Mouse (Mus musculus): ENCODE data around the gene Plekhb1.

Gene Plekhb1

GRCm38 (mm10) chr7:100662231-100662630, at the start of gene Plekhb1:
Plekhb1 (minus strand) TSS chr7:100662414.
- no peak for DNase-seq (ENCODE audit: low read depth, low spot score)

- DNase-seq (ENCODE audit: low read depth, low spot score) = no peak
These were observed 44.8 kb upstream of the Plekhb1 start for GRCm38 (mm10) chr7:100706883-100707480.

- peak; percentile 94 for DNase-seq (ENCODE audit: low read depth, low spot score)
These were observed 44.1 kb upstream of the Plekhb1 start, which contains the start of gene Fam168a for GRCm38 (mm10) chr7:100706143-100706841. Fam168a (plus strand) TSS chr7:100706635.

GRCm38 (mm10) chr7:100699771-100700770, 37.9 kb upstream of the Plekhb1 start:
- no peak for DNase-seq (ENCODE audit: low read depth, low spot score)

- no peak for DNase-seq (ENCODE audit: low read depth, low spot score)
These were observed 31.0 kb upstream of the Plekhb1 start for GRCm38 (mm10) chr7:100693199-100693598.

DNA sequence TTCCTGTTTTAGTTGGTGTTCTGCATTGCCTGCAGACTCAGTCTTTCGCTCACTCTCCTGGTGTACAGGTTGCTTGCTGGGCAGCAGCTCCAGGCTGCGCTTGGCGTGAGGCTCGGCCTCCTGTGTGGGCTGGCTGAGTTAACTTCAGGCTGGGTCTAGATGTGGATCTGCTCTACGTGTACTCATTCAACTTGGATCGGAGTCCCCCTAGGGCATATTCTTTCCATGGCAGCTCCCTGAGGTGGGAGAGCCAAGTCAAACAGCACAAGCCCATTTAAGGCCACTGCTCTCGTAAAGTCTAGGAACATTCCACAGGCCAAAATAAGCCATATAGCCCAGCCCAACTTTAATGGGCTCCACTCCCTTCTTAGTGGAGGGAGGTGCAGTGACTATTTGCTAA, 26.3 kb upstream of the Plekhb1 start:
- DNase-seq (ENCODE audit: low read depth, low spot score) = no peak

DNA sequence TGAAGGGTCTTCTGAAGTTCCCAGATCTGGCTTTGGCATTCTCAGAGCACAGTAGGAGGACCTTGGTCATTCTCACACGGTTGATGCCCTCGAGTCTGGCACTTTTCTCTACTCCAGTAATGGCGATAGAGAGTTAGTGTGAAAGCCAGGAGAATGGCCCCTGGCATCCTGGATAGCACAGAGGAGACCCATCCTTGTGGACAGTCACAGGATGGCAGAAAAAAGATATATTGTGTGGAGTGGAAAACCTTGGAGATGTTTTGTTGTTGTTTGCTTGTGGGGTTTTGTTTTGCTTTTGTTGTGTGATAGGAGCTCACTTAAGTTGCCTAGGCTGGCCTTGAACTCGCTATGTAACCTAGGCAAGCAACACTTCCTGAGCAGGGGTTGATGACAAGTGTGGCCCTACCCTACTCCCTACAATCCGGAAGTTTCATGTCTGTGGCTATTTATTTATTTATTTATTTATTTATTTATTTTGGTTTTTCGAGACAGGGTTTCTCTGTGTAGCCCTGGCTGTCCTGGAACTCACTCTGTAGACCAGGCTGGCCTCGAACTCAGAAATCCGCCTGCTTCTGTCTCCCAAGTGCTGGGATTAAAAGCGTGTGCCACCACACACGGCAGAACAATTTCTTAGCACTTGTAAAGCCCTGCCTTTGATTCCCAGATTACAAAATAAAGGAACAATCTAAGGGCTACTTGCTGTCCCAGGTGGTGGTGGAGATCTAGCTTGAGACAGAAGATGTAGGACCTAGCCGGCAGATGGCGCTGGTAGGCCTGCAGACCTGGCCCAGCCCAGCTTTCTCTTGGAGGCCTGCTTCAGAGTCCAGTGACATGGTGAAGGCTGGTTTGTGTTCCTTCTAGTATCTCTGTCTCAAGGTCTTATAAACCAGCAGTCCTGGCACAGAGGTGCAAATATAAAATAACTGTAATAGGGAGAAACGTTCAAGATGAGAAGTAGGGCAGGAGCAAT, 23.1 kb upstream of the Plekhb1 start:
- no peak for DNase-seq (ENCODE audit: low read depth, low spot score)

DNA sequence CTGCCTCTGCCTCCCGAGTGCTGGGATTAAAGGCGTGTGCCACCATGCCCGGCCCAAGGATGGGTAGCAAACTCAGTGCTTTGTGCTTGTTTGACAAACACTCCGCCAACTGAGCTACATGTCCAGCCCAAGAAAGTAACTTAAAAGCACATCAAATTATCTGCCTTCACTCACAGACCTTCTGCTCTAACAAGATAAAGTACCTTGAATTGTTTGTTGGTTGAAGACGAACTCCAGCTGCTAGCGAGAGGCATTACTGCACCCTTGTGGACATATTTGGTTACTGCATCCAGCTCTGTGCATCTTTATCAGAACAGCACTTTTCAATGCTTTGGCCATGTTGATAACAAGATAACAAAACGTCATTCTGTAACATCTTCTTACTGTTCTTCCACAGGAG, 22.3 kb upstream of the Plekhb1 start:
- DNase-seq (ENCODE audit: low read depth, low spot score) = no peak

GRCm38 (mm10) chr7:100684081-100684480, 21.9 kb upstream of the Plekhb1 start:
- DNase-seq (ENCODE audit: low read depth, low spot score) = no peak

DNA sequence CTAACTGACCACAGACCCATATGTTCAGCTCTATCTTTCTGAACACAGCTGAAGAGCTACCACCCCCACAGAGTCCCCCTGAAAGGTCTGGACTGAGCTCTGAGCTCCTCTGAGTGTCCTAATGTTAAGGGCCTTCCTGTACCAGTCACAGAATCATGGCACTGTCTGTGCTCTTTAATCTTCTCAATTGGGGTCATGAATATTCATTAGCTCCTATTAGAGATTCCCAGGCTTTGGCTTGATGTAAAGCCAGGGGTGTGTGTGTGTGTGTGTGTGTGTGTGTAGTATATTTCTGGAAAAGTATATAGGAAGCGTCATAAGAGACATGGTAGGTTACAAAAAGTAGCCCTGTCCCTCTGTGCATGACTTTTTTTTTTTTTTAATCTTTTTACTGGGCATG, 21.0 kb upstream of the Plekhb1 start:
- no peak for DNase-seq (ENCODE audit: low read depth, low spot score)

- no peak for DNase-seq (ENCODE audit: low read depth, low spot score)
These were observed 18.9 kb upstream of the Plekhb1 start for GRCm38 (mm10) chr7:100681132-100681531.

DNA sequence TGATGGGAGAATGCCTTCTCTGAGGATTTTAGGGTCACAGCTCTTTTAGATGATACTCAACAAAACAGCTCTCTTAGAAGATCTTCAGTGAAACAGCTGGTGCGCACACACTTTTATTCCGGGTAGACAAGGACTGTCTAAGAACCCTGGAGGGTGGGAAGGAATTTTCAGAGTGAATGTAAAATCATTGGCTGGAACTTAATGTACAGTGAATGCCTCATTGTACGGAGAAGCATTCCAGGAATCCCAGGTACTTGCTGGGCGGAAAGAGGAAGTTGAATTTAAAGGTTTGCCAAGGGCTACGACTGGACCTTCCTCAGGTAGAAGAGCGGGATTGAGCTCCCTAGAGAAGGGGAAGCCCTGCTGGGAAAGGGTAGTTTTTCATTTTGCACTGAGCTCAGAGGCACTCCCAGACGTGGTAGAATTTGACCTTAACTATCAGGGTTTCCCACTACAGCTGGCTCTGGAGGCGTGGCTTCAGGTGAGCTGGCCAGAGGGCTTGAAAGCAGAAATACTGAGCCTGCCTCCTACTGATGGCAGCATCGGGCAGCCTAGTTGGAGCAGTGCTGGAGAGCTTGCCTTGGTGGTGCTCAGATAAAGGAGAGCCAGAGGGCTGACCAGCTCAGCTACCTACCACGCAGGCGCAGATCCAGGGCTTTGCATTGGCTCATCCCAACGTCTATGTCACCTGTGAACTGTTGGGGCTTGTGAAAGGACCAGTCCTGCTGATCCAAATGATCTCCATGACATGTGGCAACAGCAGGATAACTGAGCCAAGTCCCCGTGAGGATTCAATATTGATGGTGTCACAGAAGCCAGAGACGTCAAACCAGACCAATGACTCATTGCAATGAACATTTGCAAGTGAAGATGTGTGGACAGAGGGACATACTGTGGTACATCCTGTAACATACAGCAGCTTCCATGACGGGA, 17.0 kb upstream of the Plekhb1 start:
- no peak for DNase-seq (ENCODE audit: low read depth, low spot score)

GRCm38 (mm10) chr7:100678052-100678451, 15.8 kb upstream of the Plekhb1 start:
- DNase-seq (ENCODE audit: low read depth, low spot score) = no peak

GRCm38 (mm10) chr7:100674941-100675340, 12.7 kb upstream of the Plekhb1 start:
- DNase-seq (ENCODE audit: low read depth, low spot score) = no peak

DNA sequence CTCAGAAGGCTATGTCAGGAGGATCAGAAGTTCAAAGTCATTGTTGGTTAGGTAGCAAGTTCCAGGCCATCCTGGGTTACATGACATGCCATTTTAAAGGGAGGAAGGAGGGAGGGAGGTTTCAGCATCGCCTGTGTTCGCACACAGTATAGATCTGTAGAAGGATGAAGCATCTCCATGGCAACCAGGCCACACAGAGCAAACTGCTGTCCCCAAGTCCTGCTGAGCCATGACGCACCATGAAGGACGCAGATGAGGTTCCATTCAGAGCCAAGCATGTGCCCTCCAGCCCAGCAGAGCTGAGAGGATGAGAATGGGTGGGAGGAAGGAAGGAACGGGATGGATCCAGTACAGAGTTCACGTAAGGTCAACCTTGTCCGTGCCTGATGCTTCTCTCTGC, 11.2 kb upstream of the Plekhb1 start:
- DNase-seq (ENCODE audit: low read depth, low spot score) = no peak

DNA sequence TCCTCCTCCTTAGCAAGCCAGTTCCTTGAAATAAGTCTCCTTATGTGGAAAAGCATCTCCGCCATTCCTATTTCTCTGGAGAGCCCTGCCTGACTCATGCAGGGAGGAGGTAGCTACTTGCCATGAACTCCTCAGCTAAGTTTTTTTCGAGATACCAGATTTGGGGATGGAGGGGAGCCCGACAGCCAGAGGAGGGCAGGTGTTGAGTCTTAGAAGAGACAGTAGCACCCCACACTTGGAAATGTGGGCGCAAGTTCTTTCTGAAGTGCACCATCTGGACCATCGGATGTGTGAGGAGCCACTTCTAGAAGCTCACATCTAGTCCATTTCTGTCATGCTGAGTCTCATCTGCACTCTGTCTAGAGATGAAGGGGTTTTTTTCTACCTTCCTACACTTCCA, 8.4 kb upstream of the Plekhb1 start:
- no peak for DNase-seq (ENCODE audit: low read depth, low spot score)

GRCm38 (mm10) chr7:100663729-100664304, 1.6 kb upstream of the Plekhb1 start:
- DNase-seq (ENCODE audit: low read depth, low spot score) = no peak

DNA sequence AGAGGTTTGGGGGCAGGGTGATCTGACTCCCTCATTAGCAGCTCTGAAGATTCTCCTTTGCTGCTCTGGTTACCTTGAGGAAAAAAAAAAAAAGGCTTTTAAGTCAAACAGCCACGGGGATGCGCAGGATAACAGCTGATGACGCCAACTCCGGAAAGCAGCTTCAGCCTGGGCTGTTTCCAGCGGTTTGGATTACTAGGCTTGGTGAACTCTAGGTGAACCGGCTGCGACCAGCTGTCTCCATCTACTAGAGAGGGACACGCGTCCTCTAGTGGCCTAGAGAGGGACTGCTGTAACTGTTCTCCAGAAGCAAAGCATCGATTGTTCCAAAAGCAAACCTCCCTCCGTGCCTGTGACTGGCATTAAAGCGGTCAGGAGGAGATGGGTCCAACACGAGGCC, 976 bp upstream of the Plekhb1 start:
- DNase-seq (ENCODE audit: low read depth, low spot score) = no peak

DNA sequence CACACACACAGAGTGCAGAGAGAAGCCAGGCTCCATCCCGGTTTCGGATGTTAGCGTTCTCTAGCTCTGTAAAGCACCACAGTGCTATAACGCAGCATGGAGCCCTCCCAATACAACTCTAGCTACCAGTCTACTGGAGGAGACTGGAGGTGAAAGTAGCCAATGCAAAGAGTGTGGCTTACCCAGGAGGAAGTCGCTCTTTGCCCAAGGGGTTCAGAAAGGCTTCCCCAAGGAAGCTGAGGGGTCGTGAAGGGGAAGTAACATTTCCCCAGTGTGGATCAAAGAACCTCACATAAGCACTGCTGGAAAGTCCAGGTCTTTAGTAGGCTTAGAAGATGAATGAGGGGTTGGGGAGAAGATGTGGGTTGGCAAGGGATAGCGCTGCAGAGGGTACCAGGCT, 950 bp downstream of the Plekhb1 start:
- no peak for DNase-seq (ENCODE audit: low read depth, low spot score)

Data from brain, embryonic 18.5 days (tissue).